ENCODE assay signal across 22 mouse cellular contexts in the genomic region with DNA sequence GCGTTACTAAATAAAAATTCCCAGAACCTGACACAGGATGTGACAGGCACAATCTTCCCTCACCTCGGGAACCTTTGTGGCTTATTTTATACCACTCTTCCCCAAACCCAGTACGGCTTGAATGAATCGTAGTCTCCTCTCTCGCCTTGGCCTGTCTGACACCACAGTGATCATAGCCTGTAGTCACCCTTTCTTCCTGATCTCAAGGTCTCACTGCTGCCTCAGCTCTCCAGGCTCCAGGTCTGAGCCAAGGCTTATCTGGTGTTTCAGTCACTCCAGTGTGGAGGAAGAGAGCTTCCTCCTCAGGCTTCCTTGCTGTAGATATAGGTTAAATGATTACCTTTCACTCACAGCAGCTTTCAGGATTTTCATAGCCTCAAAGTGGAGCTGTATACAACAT. TPM values are rescaled to one million over a fixed set of nuclear protein-coding genes. Genes with fewer than 3 reads are reported as not detected.
DNase-seq lines count a peak whose midpoint lies in the region; ATAC-seq lines count a peak whose summit lies in the region.
"Had no signal": no experiment of that assay in that cellular context is flagged by ENCODE, and none has a peak within 500 bp of the region (broad histone marks: within the 10 kb centered on the region; RNA-seq: fewer than 3 reads in every experiment).

No protein-coding gene starts in this region.

- H3K4me1 ChIP-seq in liver, embryonic 13.5 days (replicated peaks): peaks cover 12% of the 10 kb centered on the region; the same call in 1 of the 2 replicates
- H3K4me1 ChIP-seq: forebrain, embryonic 13.5 days; kidney, embryonic 15.5 days had no signal

- H3K4me3 ChIP-seq in liver, embryonic 13.5 days (replicated peaks): no peak overlapping the region
- H3K4me3 ChIP-seq: erythroblast, embryonic 14.5 days; forebrain, embryonic 13.5 days; kidney, embryonic 15.5 days; myocyte had no signal

- H3K27ac ChIP-seq in liver, embryonic 13.5 days: no peak overlapping the region
- H3K27ac ChIP-seq: forebrain, embryonic 13.5 days; hindbrain, embryonic 14.5 days; kidney, embryonic 15.5 days had no signal

- H3K36me3 ChIP-seq in liver, embryonic 13.5 days: peaks cover 78% of the 10 kb centered on the region

- WGBS in liver, embryonic 13.5 days (ENCODE audit: insufficient replicate concordance): 62% methylated on average over 5 of the region's 5 CpGs

- H3K9me3 ChIP-seq in liver, embryonic 13.5 days (replicated peaks): no peaks in the 10 kb centered on the region
- H3K9me3 ChIP-seq: forebrain, embryonic 13.5 days; kidney, embryonic 15.5 days had no signal

- H3K9ac ChIP-seq in liver, embryonic 13.5 days: no peak overlapping the region
- H3K9ac ChIP-seq: forebrain, embryonic 13.5 days; hindbrain, embryonic 14.5 days; kidney, embryonic 15.5 days had no signal

- no peaks in the 10 kb centered on the region for H3K27me3 ChIP-seq in liver, embryonic 13.5 days
- H3K27me3 ChIP-seq: CH12.LX; forebrain, embryonic 13.5 days; kidney, embryonic 15.5 days had no signal

- intact Hi-C loops in heart, postnatal 10 days (cut with DNase I): no loop called here

- peak; percentile 45 for ATAC-seq in liver, embryonic 13.5 days (ENCODE audit: low read depth)
- ATAC-seq: forebrain, embryonic 13.5 days; intestine, embryonic 16.5 days; lung, postnatal 0 days had no signal

- no peak overlapping the region for H3K4me2 ChIP-seq in liver, embryonic 13.5 days
- H3K4me2 ChIP-seq: forebrain, embryonic 13.5 days; hindbrain, embryonic 14.5 days; kidney, embryonic 15.5 days had no signal

- DNase-seq in heart, adult 11 months: peak; percentile 84
- DNase-seq in heart, postnatal 10 days: no peak
- DNase-seq in 3T3-L1 (ENCODE audit: low read depth, low spot score): peak; percentile 50
- DNase-seq in adrenal gland, postnatal 14 days: peak; percentile 62
- no peak for DNase-seq in liver, embryonic 13.5 days
- DNase-seq in layer of hippocampus, adult 8-10 months (ENCODE audit: low spot score in 2 of 2): no peak
- no peak for DNase-seq in kidney, postnatal 25 days
- no peak for DNase-seq in spleen, postnatal 14 days (ENCODE audit: low spot score in 2 of 2)
- DNase-seq: cerebellum, adult 8-10 months; gastrocnemius, postnatal 14 days; heart, postnatal 36 days; layer of hippocampus, postnatal 36 days; midbrain, embryonic 14.5 days; thymus, postnatal 14 days had no signal

RNA-seq across cellular contexts. Expression of a gene that starts 25.3 kb away (rescaled TPM):
- total RNA-seq in heart, postnatal 10 days (2021): 10 to 100 TPM; 71.0 to 71.7 TPM
- total RNA-seq in adrenal gland, postnatal 14 days (2021): 98.3 and 98.5 TPM in 2 replicates
- 13.9 and 14.6 TPM in 2 replicates for polyA plus RNA-seq in liver, embryonic 13.5 days (2015; fragmentation: Nextera tagmentation; extraction: Ambion mirVana)
- 100 to 1,000 TPM in 1 of 4 experiments, 10 to 100 TPM in 3; 89.3 to 107 (median 96.8) TPM for total RNA-seq in layer of hippocampus, adult 8-10 months (2022)

Comparison
In these comparisons a context has a peak if more than half of its experiments do, and no peak if none do; other contexts are left out.
1. DNase-seq: peak in heart, adult 11 months (single experiment), 3T3-L1 (single experiment) and adrenal gland, postnatal 14 days (single experiment); none in heart, postnatal 10 days (0 of 2), liver, embryonic 13.5 days (single experiment), layer of hippocampus, adult 8-10 months (0 of 2), kidney, postnatal 25 days (0 of 2) and spleen, postnatal 14 days (0 of 2).